Mouse (Mus musculus): ENCODE results near the gene Sec11a.

- no peak for TF ChIP-seq GATA1 (IDR thresholded peaks at IDR 0.05; ENCODE audit: low read length)
- TF ChIP-seq TAL1 (IDR thresholded peaks at IDR 0.05; ENCODE audit: low read length), result no peak
Measured at GRCm38 (mm10) chr7:80855316-80855715, 92.3 kb downstream of the Sec11a start.

All from erythroblast, embryonic 14.5 days (primary cell).